Mouse (Mus musculus) induced T-regulatory cell, adult 2 months (primary cell): ENCODE data around the gene Elf2.
A peak's percentile ranks its signal among the peaks of the same experiment; 100 is the strongest.
"Not testable (repeated sequence)": the region's sequence is repeated elsewhere in the genome, so short reads cannot be mapped to it uniquely, and the experiment has no call there.

Source experiments
- DNase-seq: peaks from one replicate; pipeline ENCODE4 v3.0.0-alpha.2; 2012; ENCODE audit warnings: low read depth

The Elf2 gene

DNA sequence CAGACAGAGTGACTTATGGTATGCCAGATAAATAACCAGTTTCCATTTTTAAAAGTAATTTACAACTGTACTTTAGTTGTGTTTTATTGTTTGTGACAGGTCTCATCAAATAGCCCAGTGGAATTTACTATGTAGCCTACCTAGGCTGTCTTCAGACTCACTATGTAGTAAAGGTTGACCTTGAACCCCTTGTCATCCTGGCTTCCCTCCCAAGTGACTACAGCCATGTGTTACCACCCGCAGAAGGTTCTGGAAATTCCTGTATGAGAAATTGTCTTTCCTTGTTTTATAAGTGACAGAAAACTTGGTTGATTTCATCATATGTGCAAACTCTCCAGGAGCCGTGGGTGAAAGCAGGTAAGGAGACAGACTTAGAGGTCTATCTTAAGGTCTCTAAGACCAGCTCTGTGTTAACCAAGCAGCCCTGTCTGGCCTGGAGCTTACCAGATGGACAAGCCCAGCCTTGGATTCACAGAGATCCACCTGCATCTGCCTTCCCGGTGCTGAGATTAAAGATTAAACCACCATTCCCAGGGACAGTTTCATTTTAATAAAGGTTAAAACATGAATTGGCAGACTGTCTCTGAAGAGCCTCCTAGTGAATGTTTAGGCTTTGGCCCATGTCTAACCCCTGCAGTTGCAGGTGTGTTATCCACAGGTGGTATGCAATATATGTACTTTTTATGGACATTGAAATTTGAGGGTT, 108.1 kb downstream of the Elf2 start:
- no peak for DNase-seq

DNA sequence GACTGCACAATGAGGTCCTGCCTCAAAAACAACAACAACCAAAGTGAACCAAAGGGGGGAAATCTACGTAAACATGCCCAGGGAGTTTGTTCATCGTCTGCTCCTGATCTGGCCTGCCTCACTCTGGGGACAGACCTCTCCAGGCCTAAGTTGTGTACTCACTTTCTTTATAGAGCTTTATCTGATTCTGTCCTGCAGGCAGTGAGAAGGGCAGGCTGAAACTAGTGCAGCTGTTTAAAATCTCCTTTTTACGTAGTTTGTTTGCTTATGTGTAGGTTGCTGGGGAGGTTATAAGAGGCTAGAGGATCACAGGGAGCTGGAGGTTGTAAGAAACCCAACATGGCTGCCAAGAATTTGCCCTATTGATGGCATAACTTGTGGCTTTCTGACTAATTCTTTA, 109.0 kb downstream of the Elf2 start:
- no peak for DNase-seq

DNA sequence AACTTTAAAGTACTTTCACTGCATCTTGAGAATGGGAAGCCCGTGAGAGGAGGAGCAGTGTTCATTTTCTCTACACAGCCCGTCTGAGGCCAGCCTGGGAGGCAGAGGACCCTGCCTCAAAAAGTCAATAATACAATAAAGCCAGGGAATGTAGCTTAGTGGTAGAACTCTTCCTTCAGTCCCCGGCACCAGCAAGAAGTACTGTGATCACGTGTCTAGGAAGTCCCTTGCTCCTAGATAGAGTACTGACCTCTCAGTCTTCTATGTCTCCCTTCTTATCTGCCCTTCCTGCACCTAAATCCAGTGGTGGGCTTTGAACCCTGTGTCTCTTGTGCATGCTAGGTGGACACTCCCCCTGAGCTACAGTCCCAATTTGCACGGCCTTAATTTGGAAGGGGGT, 109.6 kb downstream of the Elf2 start:
- no peak for DNase-seq

GRCm38 (mm10) chr3:51230146-51230835, 110.2 kb downstream of the Elf2 start:
- no peak for DNase-seq

- no peak for DNase-seq
These were observed 111.2 kb downstream of the Elf2 start for GRCm38 (mm10) chr3:51229226-51229625.

DNA sequence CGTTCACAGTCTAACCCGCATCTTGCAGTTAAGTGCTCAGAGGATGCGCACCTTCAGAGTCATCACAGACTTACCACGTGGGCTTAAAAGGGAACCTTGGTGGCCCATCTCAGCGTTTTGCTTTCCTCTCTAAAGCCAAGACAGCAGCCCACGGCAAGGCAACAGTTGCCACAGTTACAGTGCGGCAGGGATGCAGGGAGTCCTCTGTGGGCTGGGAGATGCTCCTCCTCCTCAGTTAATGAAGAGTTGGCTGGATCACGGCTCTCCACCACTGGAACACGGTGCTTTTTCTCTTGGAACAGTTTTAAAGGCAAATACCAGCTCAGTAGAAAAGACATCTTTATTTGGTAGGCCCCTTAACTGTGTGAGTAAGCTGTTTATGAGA, 111.7 kb downstream of the Elf2 start:
- no peak for DNase-seq

GRCm38 (mm10) chr3:51228038-51228820, 112.2 kb downstream of the Elf2 start:
- peak; percentile 75 for DNase-seq

DNA sequence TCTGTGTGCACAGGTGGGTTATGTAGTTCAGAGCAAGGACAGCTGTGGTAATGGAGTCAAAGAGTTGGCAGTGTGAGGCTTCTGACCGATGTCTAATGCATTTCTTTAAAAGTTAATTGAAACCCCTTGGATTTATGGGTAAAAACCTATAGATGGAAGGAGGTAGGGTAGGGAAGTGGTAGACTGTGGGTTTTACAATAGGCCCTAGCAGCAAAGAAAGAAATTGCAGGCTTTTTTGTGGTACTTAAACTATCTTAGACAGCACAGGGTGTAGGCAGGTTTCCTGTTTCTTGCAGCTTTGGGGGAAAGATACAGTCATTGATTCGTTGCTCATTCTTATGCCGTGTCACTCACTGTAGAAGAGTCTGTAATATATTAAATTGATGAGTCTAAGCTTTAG, 113.9 kb downstream of the Elf2 start:
- DNase-seq: peak; percentile 75

DNA sequence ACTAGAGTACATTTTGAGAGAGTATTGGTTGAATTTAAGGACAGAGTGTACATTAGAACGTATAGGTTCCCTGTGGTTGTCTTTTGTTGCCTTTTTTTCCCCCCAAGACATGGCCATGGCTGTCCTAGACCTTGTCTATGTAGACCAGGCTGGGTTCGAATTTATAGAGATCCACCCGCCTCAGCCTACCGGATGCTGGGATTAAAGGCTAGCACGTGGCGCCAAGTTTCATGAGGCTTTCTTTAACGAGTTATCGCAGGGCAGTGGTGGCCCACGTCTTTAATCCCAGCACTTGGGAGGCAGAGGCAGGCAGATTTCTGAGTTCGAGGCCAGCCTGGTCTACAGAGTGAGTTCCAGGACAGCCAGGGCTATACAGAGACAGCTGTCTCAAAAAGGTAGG, 114.5 kb downstream of the Elf2 start:
- DNase-seq: no peak

GRCm38 (mm10) chr3:51225226-51225750, 115.2 kb downstream of the Elf2 start:
- DNase-seq: no peak

- DNase-seq: peak; percentile 93
These were observed 115.9 kb downstream of the Elf2 start, which contains the start of gene Noct for GRCm38 (mm10) chr3:51224363-51225225. Noct (plus strand) TSS chr3:51224447.

GRCm38 (mm10) chr3:51223556-51223955, 116.9 kb downstream of the Elf2 start:
- DNase-seq: no peak

- peak; percentile 34 for DNase-seq
These were observed 117.5 kb downstream of the Elf2 start for GRCm38 (mm10) chr3:51222834-51223460.

DNA sequence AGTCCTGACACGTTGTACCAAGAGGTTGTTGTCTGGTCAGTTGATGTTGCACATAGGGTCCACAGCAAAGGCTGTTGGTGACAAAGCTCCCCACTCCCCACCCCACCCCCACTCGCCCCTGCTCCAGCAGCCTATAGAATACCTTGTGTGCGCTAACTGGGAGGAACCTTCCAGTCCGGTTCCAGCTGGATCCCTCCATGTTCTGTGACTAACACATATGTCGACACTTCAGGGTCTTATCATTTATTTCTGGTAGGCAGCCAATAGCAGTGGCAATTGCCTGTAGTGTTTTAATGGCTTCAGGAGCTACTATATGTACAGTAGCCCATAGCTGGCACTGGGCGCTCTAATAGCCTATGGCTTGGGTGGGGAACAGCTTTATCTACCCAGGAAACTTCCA, 118.2 kb downstream of the Elf2 start:
- no peak for DNase-seq

GRCm38 (mm10) chr3:51221847-51222246, 118.6 kb downstream of the Elf2 start:
- no peak for DNase-seq

DNA sequence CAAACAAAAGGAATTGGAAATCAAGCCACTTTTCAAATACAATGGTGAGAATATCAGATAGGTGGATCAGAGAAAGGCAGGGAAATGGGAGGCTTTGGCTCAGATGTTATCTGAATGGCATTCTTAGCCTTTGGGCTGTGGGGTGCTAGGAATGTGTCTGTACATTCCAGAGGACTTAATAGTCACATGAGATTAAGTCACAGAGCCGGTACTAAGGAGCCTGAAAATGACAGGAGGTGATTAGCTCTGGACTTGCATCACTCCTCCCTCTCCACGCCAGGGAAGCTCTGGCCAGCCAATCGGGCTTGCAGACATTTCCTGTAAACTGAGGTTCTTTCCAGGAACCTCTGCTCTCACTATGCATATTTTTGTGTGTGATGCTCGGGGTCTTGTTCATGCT, 119.6 kb downstream of the Elf2 start:
- no peak for DNase-seq

GRCm38 (mm10) chr3:51219213-51219612, 121.2 kb downstream of the Elf2 start:
- DNase-seq: no peak

DNA sequence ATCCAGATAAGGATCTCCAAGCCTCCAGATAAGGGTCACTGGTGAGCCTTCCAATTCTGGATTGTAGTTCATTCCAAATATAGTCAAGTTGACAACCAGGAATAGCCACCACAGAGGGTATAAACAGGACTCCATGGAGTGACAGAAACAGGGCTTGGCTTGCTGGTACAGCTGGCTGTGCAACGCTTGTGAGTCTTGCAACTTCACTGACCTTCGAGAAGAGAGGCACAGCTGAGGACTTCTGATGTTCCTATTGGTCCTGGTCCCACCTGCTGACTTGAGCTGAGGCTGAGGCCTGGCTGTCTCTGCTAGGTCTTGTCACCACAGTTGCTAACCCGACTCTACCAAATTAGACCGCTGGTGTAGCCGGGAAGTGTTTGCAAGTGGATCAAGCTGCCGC, 122.1 kb downstream of the Elf2 start:
- DNase-seq: not testable (repeated sequence)

DNA sequence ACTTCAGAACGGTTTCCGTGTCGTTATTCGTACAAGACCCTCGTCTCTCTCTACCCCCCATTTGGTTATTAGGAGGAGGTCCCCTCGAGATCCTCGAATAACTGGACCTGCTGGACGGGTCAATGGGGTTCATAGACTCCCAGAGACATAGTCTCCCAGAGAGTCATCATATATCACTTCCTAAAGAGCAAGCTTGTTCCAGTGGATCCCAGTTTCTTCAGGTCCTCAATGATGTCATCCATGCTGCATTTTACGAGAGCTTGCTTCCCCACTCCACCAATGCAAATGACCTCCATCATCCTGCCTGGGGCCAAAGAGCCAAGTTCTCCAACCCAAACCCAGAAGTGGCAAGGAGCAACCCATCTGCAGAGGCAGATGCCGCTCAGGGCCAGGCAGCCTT, 124.1 kb downstream of the Elf2 start:
- not testable (repeated sequence) for DNase-seq

- no peak for DNase-seq
These were observed 124.8 kb downstream of the Elf2 start for GRCm38 (mm10) chr3:51215681-51216080.

- DNase-seq: no peak
These were observed 127.4 kb downstream of the Elf2 start for GRCm38 (mm10) chr3:51213111-51213510.
